Mouse (Mus musculus): ENCODE results near the gene Btbd35f17.
"Not testable (repeated sequence)": the region's sequence is repeated elsewhere in the genome, so short reads cannot be mapped to it uniquely, and the experiment has no call there.

Btbd35f17 gene

GRCm38 (mm10) chrX:4370336-4370735, at the start of gene Btbd35f17:
Btbd35f17 (plus strand) TSS chrX:4370636.
- DNase-seq (ENCODE audit: low read depth) = not testable (repeated sequence)

Data from 416B (cell line).